Mouse (Mus musculus): ENCODE results near the gene Mlst8. TPM values are rescaled to one million over a fixed set of nuclear protein-coding genes. Genes with fewer than 3 reads are reported as not detected.

Gene Mlst8
- 26.2 and 30.5 TPM in 2 replicates for polyA plus RNA-seq (2015; fragmentation: Nextera tagmentation; extraction: Ambion mirVana)

DNA sequence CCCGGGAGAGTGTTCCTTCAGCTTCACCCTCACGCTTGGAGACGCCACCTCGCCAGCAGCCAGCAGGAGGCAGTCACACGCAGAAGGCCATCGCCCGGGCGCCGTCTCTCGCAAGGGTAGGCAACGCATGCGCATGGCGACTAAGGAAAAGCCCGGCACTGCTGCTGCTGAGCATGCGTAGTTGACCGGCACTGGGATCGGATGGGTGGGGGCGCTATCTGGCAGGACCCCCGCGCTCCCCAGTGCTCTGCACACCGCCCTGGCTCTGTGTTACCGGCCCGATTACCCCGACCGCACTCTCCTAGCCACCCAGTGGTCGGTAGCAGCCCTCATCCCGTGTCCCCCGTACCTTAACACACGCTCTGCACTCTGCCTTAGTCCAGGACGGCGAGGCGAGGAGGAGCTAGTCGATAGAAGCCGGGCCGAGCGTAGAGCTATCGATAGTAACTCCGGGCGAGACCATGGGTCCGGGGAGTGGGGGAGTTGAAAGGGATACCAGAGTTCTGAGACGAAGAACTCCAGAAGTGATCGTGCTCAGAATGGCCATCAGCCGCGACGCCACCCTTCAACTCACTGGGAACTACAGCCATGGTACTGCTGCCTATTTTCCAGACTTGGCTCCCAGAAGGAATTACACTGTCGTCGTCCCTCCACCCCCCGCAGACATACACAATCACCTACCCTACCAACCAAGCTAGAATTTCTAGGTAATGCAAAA lies at the start of gene Mlst8:
Mlst8 (minus strand) TSS at position 416 of the 718 bp plus-strand sequence.
- Histone ChIP-seq H3K36me3 (peaks cover 38% of the 10 kb centered on the region), H3K9ac (peak within 1 kb of the TSS; percentile 75), H3K4me3 (peak within 1 kb of the TSS; percentile 87), H3K27me3 (no peaks in the 10 kb centered on the region), H3K27ac (peak within 1 kb of the TSS; percentile 95), H3K4me1 (peaks cover 18% of the 10 kb centered on the region), H3K4me2 (peak within 1 kb of the TSS; percentile 57), H3K9me3 (no peaks in the 10 kb centered on the region)
- WGBS: under 1% methylated on average over 48 of the region's 48 CpGs
- peak; percentile 88 for ATAC-seq (ENCODE audit: insufficient number of reproducible peaks, low FRiP score, low TSS enrichment, low read depth)

- H3K27me3 ChIP-seq: no peaks in the 10 kb centered on the region
- peak overlapping the region; percentile 94 for H3K4me3 ChIP-seq
- under 1% methylated on average over 8 of the region's 8 CpGs for WGBS
- no peak for ATAC-seq (ENCODE audit: insufficient number of reproducible peaks, low FRiP score, low TSS enrichment, low read depth)
- peak overlapping the region; percentile 55 for H3K9ac ChIP-seq
- H3K9me3 ChIP-seq: no peaks in the 10 kb centered on the region
- H3K36me3 ChIP-seq: peaks cover 10% of the 10 kb centered on the region; the same call in 1 of the 2 replicates
- H3K4me2 ChIP-seq: peak overlapping the region; percentile 64
- H3K4me1 ChIP-seq: peaks cover 62% of the 10 kb centered on the region
- H3K27ac ChIP-seq: peak overlapping the region; percentile 81
Observed at GRCm38 (mm10) chr17:24528560-24528918, 49.7 kb upstream of the Mlst8 start.

GRCm38 (mm10) chr17:24527723-24528559 lies 49.1 kb upstream of the Mlst8 start, which contains the start of gene Traf7:
TSS of gene Traf7 (minus strand) at chr17:24527938.
- H3K9me3 ChIP-seq: no peaks in the 10 kb centered on the region
- peaks cover 56% of the 10 kb centered on the region for H3K4me1 ChIP-seq
- H3K9ac ChIP-seq: peak within 1 kb of the TSS; percentile 95
- peak within 1 kb of the TSS; percentile 94 for H3K4me3 ChIP-seq
- peak within 1 kb of the TSS; percentile 64 for H3K4me2 ChIP-seq
- WGBS: under 1% methylated on average over 40 of the region's 40 CpGs
- H3K36me3 ChIP-seq: peaks cover 10% of the 10 kb centered on the region; the same call in 1 of the 2 replicates
- H3K27ac ChIP-seq: peak within 1 kb of the TSS; percentile 93
- peak; percentile 98 for ATAC-seq (ENCODE audit: insufficient number of reproducible peaks, low FRiP score, low TSS enrichment, low read depth)
- no peaks in the 10 kb centered on the region for H3K27me3 ChIP-seq

DNA sequence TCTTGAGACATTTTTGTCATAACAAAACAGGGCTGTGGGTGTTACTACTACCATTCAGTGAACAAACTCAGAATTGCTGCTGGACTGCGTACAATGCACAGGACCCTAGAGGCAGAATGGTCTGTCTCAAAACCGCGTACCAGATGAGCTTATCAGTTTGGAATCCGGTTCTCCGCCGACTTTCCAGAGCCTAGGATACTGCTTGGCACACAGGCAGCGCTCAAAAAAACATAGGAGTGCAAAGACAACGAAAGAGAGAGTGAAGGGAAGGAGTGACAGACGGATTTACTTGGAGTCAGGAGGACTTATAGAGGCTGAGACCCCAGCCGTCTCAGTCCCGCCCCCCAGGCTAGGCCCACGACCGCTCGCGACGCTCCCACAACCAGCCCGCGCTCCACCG lies 48.4 kb upstream of the Mlst8 start:
- Histone ChIP-seq H3K4me2 (peak overlapping the region; percentile 53), H3K9ac (peak overlapping the region; percentile 95), H3K9me3 (no peaks in the 10 kb centered on the region), H3K36me3 (peaks cover 10% of the 10 kb centered on the region; the same call in 1 of the 2 replicates), H3K27ac (peak overlapping the region; percentile 93), H3K27me3 (no peaks in the 10 kb centered on the region), H3K4me3 (peak overlapping the region; percentile 94), H3K4me1 (peaks cover 50% of the 10 kb centered on the region)
- under 1% methylated on average over 19 of the region's 19 CpGs for WGBS
- no peak for ATAC-seq (ENCODE audit: insufficient number of reproducible peaks, low FRiP score, low TSS enrichment, low read depth)

DNA sequence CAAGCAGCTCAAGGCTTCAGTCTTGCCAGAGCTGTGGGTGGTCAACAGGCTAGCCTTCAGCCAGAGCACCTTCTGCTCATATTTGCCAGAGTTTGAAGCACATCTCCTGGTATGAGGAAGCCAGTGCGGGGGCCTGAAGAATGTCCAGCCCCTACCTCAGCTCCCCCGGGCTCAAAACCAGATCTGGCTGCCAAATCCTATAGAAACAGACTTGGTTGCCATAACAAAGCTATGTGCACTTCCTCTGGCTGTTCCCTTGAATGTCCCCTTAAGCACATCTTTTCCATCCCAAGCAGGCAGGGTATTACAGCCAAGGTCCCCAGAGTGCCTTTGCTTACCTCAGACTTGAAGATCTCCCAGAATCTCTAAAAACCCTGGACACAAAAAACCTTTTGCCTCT lies 45.9 kb upstream of the Mlst8 start:
- H3K36me3 ChIP-seq: peaks cover 12% of the 10 kb centered on the region
- peak overlapping the region; percentile 79 for H3K27ac ChIP-seq
- no peaks in the 10 kb centered on the region for H3K27me3 ChIP-seq
- no peak overlapping the region for H3K4me3 ChIP-seq
- H3K9me3 ChIP-seq: no peaks in the 10 kb centered on the region
- 0 out of 2 replicates have a peak overlapping the region, but pooled peaks have one; percentile 24 for H3K9ac ChIP-seq
- peaks cover 27% of the 10 kb centered on the region for H3K4me1 ChIP-seq
- ATAC-seq (ENCODE audit: insufficient number of reproducible peaks, low FRiP score, low TSS enrichment, low read depth): no peak
- WGBS: 52% methylated on average over 2 of the region's 2 CpGs
- H3K4me2 ChIP-seq: no peak overlapping the region

GRCm38 (mm10) chr17:24520450-24520849 lies 41.6 kb upstream of the Mlst8 start:
- Histone ChIP-seq H3K9ac (no peak overlapping the region), H3K4me1 (peaks cover 6% of the 10 kb centered on the region), H3K9me3 (no peaks in the 10 kb centered on the region), H3K27me3 (no peaks in the 10 kb centered on the region), H3K27ac (no peak overlapping the region), H3K4me3 (no peak overlapping the region), H3K4me2 (no peak overlapping the region), H3K36me3 (peaks cover 46% of the 10 kb centered on the region)
- no peak for ATAC-seq (ENCODE audit: insufficient number of reproducible peaks, low FRiP score, low TSS enrichment, low read depth)
- 78% methylated on average over 4 of the region's 4 CpGs for WGBS

GRCm38 (mm10) chr17:24514270-24515257 lies 35.7 kb upstream of the Mlst8 start:
- Histone ChIP-seq H3K4me3 (no peak overlapping the region), H3K9me3 (no peaks in the 10 kb centered on the region), H3K4me1 (no peaks in the 10 kb centered on the region), H3K27ac (peak overlapping the region; percentile 55; the same call in 1 of the 2 replicates), H3K27me3 (no peaks in the 10 kb centered on the region), H3K9ac (no peak overlapping the region), H3K36me3 (peaks cover 92% of the 10 kb centered on the region), H3K4me2 (no peak overlapping the region)
- 85% methylated on average over 24 of the region's 24 CpGs for WGBS
- ATAC-seq (ENCODE audit: insufficient number of reproducible peaks, low FRiP score, low TSS enrichment, low read depth): no peak

- Histone ChIP-seq H3K9me3 (no peaks in the 10 kb centered on the region), H3K4me2 (no peak overlapping the region), H3K27ac (no peak overlapping the region), H3K4me3 (no peak overlapping the region), H3K27me3 (no peaks in the 10 kb centered on the region), H3K9ac (no peak overlapping the region), H3K4me1 (no peaks in the 10 kb centered on the region), H3K36me3 (peaks cover 96% of the 10 kb centered on the region)
- 46% methylated on average over 5 of the region's 5 CpGs for WGBS
- no peak for ATAC-seq (ENCODE audit: insufficient number of reproducible peaks, low FRiP score, low TSS enrichment, low read depth)
Observed at GRCm38 (mm10) chr17:24513609-24514008, 34.7 kb upstream of the Mlst8 start.

DNA sequence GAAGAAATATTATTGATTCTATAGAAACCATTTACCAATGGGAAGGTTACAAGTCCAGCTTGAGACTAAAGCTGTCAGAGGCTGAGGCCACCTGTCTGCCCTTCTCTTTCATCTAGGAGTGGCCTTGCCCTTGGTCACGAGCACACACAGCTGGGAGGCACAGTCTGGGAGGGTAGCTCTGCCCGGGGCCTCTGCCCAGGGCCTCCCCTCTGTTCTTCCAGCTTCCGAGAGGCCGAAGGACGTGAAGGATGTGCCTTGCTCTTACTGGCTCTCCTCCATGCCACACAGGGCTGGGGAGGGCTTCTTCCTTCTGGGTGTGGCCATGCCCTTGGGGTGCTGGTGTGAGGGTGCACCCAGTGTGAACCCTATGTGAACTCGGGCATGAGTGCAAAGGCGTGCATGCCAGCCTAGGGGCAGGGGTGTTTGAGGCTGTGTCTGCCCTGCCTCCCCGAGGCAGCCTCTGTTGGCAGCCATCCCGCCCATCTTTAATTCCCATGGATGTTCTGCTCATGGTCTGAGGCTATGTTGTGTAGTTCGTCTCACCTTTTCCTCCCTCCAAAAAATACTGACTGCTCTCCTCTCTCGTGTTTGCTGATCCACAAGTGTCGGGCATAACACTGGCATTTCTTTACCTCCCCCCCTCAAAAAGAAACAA lies 29.1 kb upstream of the Mlst8 start:
- no peaks in the 10 kb centered on the region for H3K27me3 ChIP-seq
- no peak overlapping the region for H3K4me3 ChIP-seq
- WGBS: 66% methylated on average over 12 of the region's 12 CpGs
- H3K4me1 ChIP-seq: peaks cover 15% of the 10 kb centered on the region
- peaks cover 70% of the 10 kb centered on the region for H3K36me3 ChIP-seq
- no peak overlapping the region for H3K9ac ChIP-seq
- 0 out of 2 replicates have a peak overlapping the region, but pooled peaks have one; percentile 18 for H3K27ac ChIP-seq
- no peak overlapping the region for H3K4me2 ChIP-seq
- no peaks in the 10 kb centered on the region for H3K9me3 ChIP-seq
- no peak; the same call in 1 of the 2 replicates for ATAC-seq (ENCODE audit: insufficient number of reproducible peaks, low FRiP score, low TSS enrichment, low read depth)

DNA sequence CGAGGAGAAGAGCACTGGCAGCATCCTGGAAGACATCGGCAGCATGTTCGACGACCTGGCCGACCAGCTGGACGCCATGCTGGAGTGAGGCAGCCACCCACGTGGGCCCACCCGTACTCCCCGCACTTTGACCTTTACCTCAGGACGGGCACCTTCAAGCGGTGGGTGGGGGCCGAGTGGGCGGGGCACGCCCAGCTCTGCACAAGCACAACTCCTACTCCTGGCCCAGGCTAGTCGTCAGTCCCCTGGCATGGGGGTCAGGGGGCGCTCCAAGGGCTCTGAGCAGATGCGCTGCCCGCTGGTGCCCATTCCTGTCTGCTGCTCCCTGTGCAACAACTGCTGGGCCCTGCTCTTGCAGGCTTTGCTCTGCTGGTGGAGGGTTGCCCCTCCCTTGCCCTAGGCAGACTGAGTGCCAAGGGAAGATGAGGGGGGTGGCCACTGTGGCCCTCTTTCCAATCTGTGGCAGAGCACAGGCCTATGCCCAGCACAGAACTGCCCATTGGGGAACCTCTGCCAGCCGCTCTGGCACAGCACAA lies 28.3 kb upstream of the Mlst8 start:
- H3K4me2 ChIP-seq: no peak overlapping the region
- H3K9me3 ChIP-seq: no peaks in the 10 kb centered on the region
- no peak overlapping the region for H3K27ac ChIP-seq
- no peak for ATAC-seq (ENCODE audit: insufficient number of reproducible peaks, low FRiP score, low TSS enrichment, low read depth)
- H3K4me1 ChIP-seq: peaks cover 17% of the 10 kb centered on the region
- no peak overlapping the region for H3K4me3 ChIP-seq
- WGBS: 47% methylated on average over 19 of the region's 19 CpGs
- H3K27me3 ChIP-seq: no peaks in the 10 kb centered on the region
- peaks cover 69% of the 10 kb centered on the region for H3K36me3 ChIP-seq
- no peak overlapping the region for H3K9ac ChIP-seq
